ENCODE assay signal across 8 mouse cellular contexts in genomic region chr14:47567962-47568652, GRCm38 (mm10). TPM values are rescaled to one million over a fixed set of nuclear protein-coding genes. Genes with fewer than 3 reads are reported as not detected.
DNase-seq lines count a peak whose midpoint lies in the region; ATAC-seq and TF ChIP-seq lines count a peak whose summit lies in the region.

No protein-coding gene starts in this region.

- intact Hi-C loops in heart, postnatal 36 days (cut with DNase I) = loop anchor here (5.0 kb wide), 1 partner anchor 79 kb away; the partner anchor contains the start of gene Ktn1

- peak overlapping the region; percentile 92 for H3K4me3 ChIP-seq in G1E (ENCODE audit: low read depth, low read length)
- H3K4me3 ChIP-seq in forebrain, embryonic 16.5 days (replicated peaks; ENCODE audit: low read length) = peak overlapping the region; percentile 82
- peak overlapping the region; percentile 67 for H3K4me3 ChIP-seq in layer of hippocampus, adult 2 months
- H3K4me3 ChIP-seq in lung, embryonic 14.5 days (ENCODE audit: low read depth, low read length) = peak overlapping the region; percentile 88
- peak overlapping the region; percentile 91 for H3K4me3 ChIP-seq in olfactory bulb, adult 2 months (ENCODE audit: insufficient read depth, low read depth, low read length)
- H3K4me3 ChIP-seq in thymus, adult 2 months (ENCODE audit: control insufficient read depth, insufficient read depth, low read length) = peak overlapping the region; percentile 66

- peak overlapping the region; percentile 72 for H3K9ac ChIP-seq in forebrain, embryonic 16.5 days (replicated peaks; ENCODE audit: low read depth, low read length)
- H3K9ac ChIP-seq in lung, embryonic 14.5 days = peak overlapping the region; percentile 80

- TF ChIP-seq CTCF in G1E (IDR thresholded peaks at IDR 0.05; ENCODE audit: low read depth, low read length) = no peak
- TF ChIP-seq CTCF in layer of hippocampus, adult 2 months (conservative IDR thresholded peaks at IDR 0.05) = no peak
- no peak for TF ChIP-seq CTCF in lung, embryonic 14.5 days (IDR thresholded peaks at IDR 0.05; ENCODE audit: low read depth)
- TF ChIP-seq CTCF in olfactory bulb, adult 2 months (IDR thresholded peaks at IDR 0.05; ENCODE audit: insufficient read depth, low read depth, low read length) = no peak
- no peak for TF ChIP-seq CTCF in thymus, adult 2 months (IDR thresholded peaks at IDR 0.05; ENCODE audit: borderline replicate concordance, control insufficient read depth, extremely low read depth, insufficient read depth, low read length, poor library complexity)

- ATAC-seq in G1E (ENCODE audit: extremely low read depth, insufficient number of reproducible peaks, low FRiP score, poor library complexity, severe bottlenecking) = peak; percentile 99
- peak; percentile 99 for ATAC-seq in forebrain, embryonic 16.5 days
- ATAC-seq in lung, embryonic 14.5 days (ENCODE audit: insufficient read depth) = peak; percentile 99

- WGBS in forebrain, embryonic 16.5 days = under 1% methylated on average over 46 of the region's 46 CpGs
- 1% methylated on average over 46 of the region's 46 CpGs for WGBS in lung, embryonic 14.5 days
- under 1% methylated on average over 46 of the region's 46 CpGs for WGBS in olfactory bulb, adult 2 months
- under 1% methylated on average over 46 of the region's 46 CpGs for WGBS in thymus, adult 2 months

- peak overlapping the region; percentile 20; the same call in 1 of the 2 replicates for H3K27ac ChIP-seq in forebrain, embryonic 16.5 days (ENCODE audit: low read length)
- H3K27ac ChIP-seq in layer of hippocampus, adult 2 months = peak overlapping the region; percentile 92
- H3K27ac ChIP-seq in lung, embryonic 14.5 days (ENCODE audit: low read depth) = no peak overlapping the region
- H3K27ac ChIP-seq in olfactory bulb, adult 2 months (ENCODE audit: insufficient read depth, low read depth, low read length) = no peak overlapping the region
- no peak overlapping the region for H3K27ac ChIP-seq in thymus, adult 2 months (ENCODE audit: control insufficient read depth, insufficient read depth, low read length)

- no peaks in the 10 kb centered on the region for H3K9me3 ChIP-seq in G1E (replicated peaks)
- H3K9me3 ChIP-seq in forebrain, embryonic 16.5 days (ENCODE audit: control insufficient read depth, low read length) = no peaks in the 10 kb centered on the region
- H3K9me3 ChIP-seq in lung, embryonic 14.5 days (ENCODE audit: low read depth, low read length) = no peaks in the 10 kb centered on the region

- H3K27me3 ChIP-seq in G1E (ENCODE audit: insufficient read depth, low read length) = no peaks in the 10 kb centered on the region
- H3K27me3 ChIP-seq in forebrain, embryonic 16.5 days (replicated peaks; ENCODE audit: control insufficient read depth, insufficient read depth, low read length) = no peaks in the 10 kb centered on the region
- no peaks in the 10 kb centered on the region for H3K27me3 ChIP-seq in lung, embryonic 14.5 days (ENCODE audit: insufficient read depth, low read length)
- H3K27me3 ChIP-seq in thymus, adult 2 months (ENCODE audit: control insufficient read depth, insufficient read depth, low read length) = no peaks in the 10 kb centered on the region

- H3K4me2 ChIP-seq in forebrain, embryonic 16.5 days (ENCODE audit: low read length) = peak overlapping the region; percentile 79
- peak overlapping the region; percentile 91 for H3K4me2 ChIP-seq in lung, embryonic 14.5 days

- H3K36me3 ChIP-seq in G1E (replicated peaks) = peaks cover 22% of the 10 kb centered on the region
- H3K36me3 ChIP-seq in forebrain, embryonic 16.5 days (ENCODE audit: control insufficient read depth, insufficient read depth) = no peaks in the 10 kb centered on the region
- H3K36me3 ChIP-seq in lung, embryonic 14.5 days (ENCODE audit: insufficient read depth) = no peaks in the 10 kb centered on the region
- no peaks in the 10 kb centered on the region for H3K36me3 ChIP-seq in thymus, adult 2 months (ENCODE audit: control insufficient read depth, insufficient read depth, low read length)

- 0 out of 2 replicates have a peak, but pooled peaks have one; percentile 27 for TF ChIP-seq POLR2A in olfactory bulb, adult 2 months (IDR thresholded peaks at IDR 0.05; ENCODE audit: insufficient read depth, low read depth, low read length)
- 0 out of 2 replicates have a peak, but pooled peaks have one; percentile 35 for TF ChIP-seq POLR2A in thymus, adult 2 months (IDR thresholded peaks at IDR 0.05; ENCODE audit: control insufficient read depth, extremely low read depth, insufficient read depth, low read length, poor library complexity)

- peak; percentile 88 for DNase-seq in G1E (ENCODE audit: low spot score)
- DNase-seq in cerebellum, adult 18-20 months = peak; percentile 96 to 98
- DNase-seq in heart, postnatal 36 days = peak; percentile 94 to 97
- peak; percentile 93 to 95 for DNase-seq in layer of hippocampus, adult 2 months (ENCODE audit: low spot score in 2 of 2)
- peak; percentile 98 for DNase-seq in lung, embryonic 14.5 days
- peak; percentile 76 for DNase-seq in thymus, adult 2 months

- peaks cover 15% of the 10 kb centered on the region for H3K4me1 ChIP-seq in G1E (ENCODE audit: insufficient read depth, low read depth, low read length)
- H3K4me1 ChIP-seq in forebrain, embryonic 16.5 days (replicated peaks; ENCODE audit: control insufficient read depth, insufficient read depth, low read length) = peaks cover 7% of the 10 kb centered on the region
- 0 out of 2 replicates have a peak, but pooled peaks cover 3% of the 10 kb centered on the region for H3K4me1 ChIP-seq in lung, embryonic 14.5 days (ENCODE audit: insufficient read depth)
- H3K4me1 ChIP-seq in olfactory bulb, adult 2 months (ENCODE audit: control insufficient read depth, insufficient read depth, low read length) = peaks cover 5% of the 10 kb centered on the region; the same call in 1 of the 2 replicates
- H3K4me1 ChIP-seq in thymus, adult 2 months (replicated peaks; ENCODE audit: control insufficient read depth, insufficient read depth, low read length) = no peaks in the 10 kb centered on the region; the same call in 1 of the 2 replicates

RNA-seq across cellular contexts. Expression of gene Atg14, which starts 2.3 kb away (rescaled TPM):
- total RNA-seq in G1E (2014; fragmentation: Nextera tagmentation) (8.1 and 10.9 TPM in 2 replicates), G1E (2017) (8.7 and 8.9 TPM in 2 replicates)
- polyA plus RNA-seq in G1E (2012) = 1.8 and 2.3 TPM in 2 replicates
- polyA plus RNA-seq in forebrain, embryonic 16.5 days (2015; fragmentation: Nextera tagmentation; extraction: Ambion mirVana) = 22.2 and 26.5 TPM in 2 replicates
- total RNA-seq in heart, postnatal 36 days (2021) = 10 to 100 TPM; 10.8 to 10.9 TPM
- total RNA-seq in layer of hippocampus, adult 2 months (2021) = 10 to 100 TPM; 19.7 to 20.9 TPM
- polyA plus RNA-seq in lung, embryonic 14.5 days (2014; fragmentation: Nextera tagmentation; extraction: Ambion mirVana) = 13.3 and 14.5 TPM in 2 replicates
- not detected in 2 replicates for polyA plus RNA-seq in olfactory bulb, adult 2 months (2012; ENCODE audit: insufficient read depth, insufficient read length, low replicate concordance, missing spikeins)
- 7.8 and 8.5 TPM in 2 replicates for polyA plus RNA-seq in thymus, adult 2 months (2012; rRNA removed)

Comparison
In these comparisons a context has a peak if more than half of its experiments do, and no peak if none do; other contexts are left out.
1. H3K27ac ChIP-seq: peak in forebrain, embryonic 16.5 days (single experiment) and layer of hippocampus, adult 2 months (single experiment); none in lung, embryonic 14.5 days (single experiment), olfactory bulb, adult 2 months (single experiment) and thymus, adult 2 months (single experiment).
2. Peak in every context shown above with its lines, with median percentiles within 50 percentile points of each other: ATAC-seq, DNase-seq and H3K4me3 ChIP-seq.